Mouse (Mus musculus) cerebellum, adult 11 months (tissue): ENCODE data around the gene Urod.

Source experiments
- DNase-seq: peaks from one replicate; pipeline ENCODE4 v3.0.0; 2022

Gene Urod

GRCm38 (mm10) chr4:116995131-116995797 lies 1.1 kb upstream of the Urod start, which contains the start of gene Hectd3:
Gene Hectd3, plus strand, starts transcription at chr4:116995317.
- DNase-seq: peak; percentile 52

- DNase-seq: peak; percentile 85
These were observed 2.8 kb downstream of the Urod start for GRCm38 (mm10) chr4:116991366-116991765.

- DNase-seq: no peak
These were observed 4.5 kb downstream of the Urod start for GRCm38 (mm10) chr4:116989731-116990130.

GRCm38 (mm10) chr4:116987122-116987456 lies 7.1 kb downstream of the Urod start:
- no peak for DNase-seq

- DNase-seq: peak; percentile 73
These were observed 7.7 kb downstream of the Urod start for GRCm38 (mm10) chr4:116986400-116987121.

- DNase-seq: no peak
These were observed 8.5 kb downstream of the Urod start for GRCm38 (mm10) chr4:116985681-116986080.

- no peak for DNase-seq
These were observed 17.7 kb downstream of the Urod start for GRCm38 (mm10) chr4:116976503-116976902.

- no peak for DNase-seq
These were observed 39.3 kb downstream of the Urod start for GRCm38 (mm10) chr4:116954951-116955350.

- DNase-seq: no peak
These were observed 42.6 kb downstream of the Urod start for GRCm38 (mm10) chr4:116951642-116952041.

GRCm38 (mm10) chr4:116944055-116944454 lies 50.2 kb downstream of the Urod start:
- DNase-seq: no peak

GRCm38 (mm10) chr4:116942695-116943094 lies 51.5 kb downstream of the Urod start:
- DNase-seq: no peak
